Mouse (Mus musculus): ENCODE measurements around the gene Sh3rf3. TPM values are rescaled to one million over a fixed set of nuclear protein-coding genes. Genes with fewer than 3 reads are reported as not detected.

Sh3rf3 gene
- polyA plus RNA-seq, 1 experiment: 9.6 TPM

GRCm38 (mm10) chr10:59002361-59002760, 189.2 kb downstream of the Sh3rf3 start:
- H3K4me1 ChIP-seq (ENCODE audit: control insufficient read depth, insufficient read depth, low read length): no peaks in the 10 kb centered on the region
- no peak overlapping the region for H3K27ac ChIP-seq (ENCODE audit: insufficient read depth, low read length)
- H3K4me3 ChIP-seq (ENCODE audit: insufficient read depth, low read length): no peak overlapping the region
- TF ChIP-seq POLR2A (IDR thresholded peaks at IDR 0.05; ENCODE audit: low read depth, low read length) (no peak), CTCF (IDR thresholded peaks at IDR 0.05; ENCODE audit: borderline replicate concordance, insufficient read depth, low read length) (no peak)

DNA sequence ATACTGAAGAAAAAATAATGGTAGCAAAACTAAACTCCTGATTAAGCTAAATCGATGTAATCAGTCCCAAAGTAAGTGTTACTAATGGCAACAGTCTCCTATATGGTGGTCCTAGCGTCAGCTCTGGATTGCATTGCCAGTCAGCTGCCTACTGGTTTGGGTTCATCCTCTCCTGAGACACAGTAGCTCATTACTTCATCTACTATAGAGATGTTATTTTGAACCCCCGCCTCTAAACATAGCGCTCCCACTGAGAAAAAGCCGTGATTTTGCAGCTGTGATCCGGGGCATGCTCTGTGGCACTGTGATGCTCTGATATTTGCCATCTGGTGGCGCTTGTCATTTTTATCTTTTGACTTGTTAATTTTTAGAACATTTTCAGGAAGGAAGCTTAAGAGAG, 198.3 kb downstream of the Sh3rf3 start:
- TF ChIP-seq POLR2A (IDR thresholded peaks at IDR 0.05; ENCODE audit: low read depth, low read length) (no peak), CTCF (IDR thresholded peaks at IDR 0.05; ENCODE audit: borderline replicate concordance, insufficient read depth, low read length) (no peak)
- no peak overlapping the region for H3K27ac ChIP-seq (ENCODE audit: insufficient read depth, low read length)
- no peak overlapping the region for H3K4me3 ChIP-seq (ENCODE audit: insufficient read depth, low read length)
- H3K4me1 ChIP-seq (ENCODE audit: control insufficient read depth, insufficient read depth, low read length): no peaks in the 10 kb centered on the region

- TF ChIP-seq POLR2A (IDR thresholded peaks at IDR 0.05; ENCODE audit: low read depth, low read length): no peak
- Histone ChIP-seq H3K4me1 (ENCODE audit: control insufficient read depth, insufficient read depth, low read length) (no peaks in the 10 kb centered on the region), H3K4me3 (ENCODE audit: insufficient read depth, low read length) (no peak overlapping the region), H3K27ac (ENCODE audit: insufficient read depth, low read length) (no peak overlapping the region)
These were observed 200.5 kb downstream of the Sh3rf3 start for GRCm38 (mm10) chr10:59013618-59014017.

- no peak overlapping the region for H3K27ac ChIP-seq (ENCODE audit: insufficient read depth, low read length)
- H3K4me1 ChIP-seq (ENCODE audit: control insufficient read depth, insufficient read depth, low read length): no peaks in the 10 kb centered on the region
- TF ChIP-seq CTCF (IDR thresholded peaks at IDR 0.05; ENCODE audit: borderline replicate concordance, insufficient read depth, low read length) (no peak), POLR2A (IDR thresholded peaks at IDR 0.05; ENCODE audit: low read depth, low read length) (no peak)
- no peak overlapping the region for H3K4me3 ChIP-seq (ENCODE audit: insufficient read depth, low read length)
These were observed 206.3 kb downstream of the Sh3rf3 start for GRCm38 (mm10) chr10:59019302-59019973.

- TF ChIP-seq POLR2A (IDR thresholded peaks at IDR 0.05; ENCODE audit: low read depth, low read length): no peak
- peak; percentile 18; the same call in 1 of the 2 replicates for TF ChIP-seq CTCF (IDR thresholded peaks at IDR 0.05; ENCODE audit: borderline replicate concordance, insufficient read depth, low read length)
- Histone ChIP-seq H3K4me1 (ENCODE audit: control insufficient read depth, insufficient read depth, low read length) (no peaks in the 10 kb centered on the region), H3K4me3 (ENCODE audit: insufficient read depth, low read length) (no peak overlapping the region), H3K27ac (ENCODE audit: insufficient read depth, low read length) (no peak overlapping the region)
These were observed 237.3 kb downstream of the Sh3rf3 start for GRCm38 (mm10) chr10:59050434-59050833.

GRCm38 (mm10) chr10:59056294-59056693, 243.1 kb downstream of the Sh3rf3 start:
- Histone ChIP-seq H3K4me3 (ENCODE audit: insufficient read depth, low read length) (no peak overlapping the region), H3K27ac (ENCODE audit: insufficient read depth, low read length) (no peak overlapping the region), H3K4me1 (ENCODE audit: control insufficient read depth, insufficient read depth, low read length) (no peaks in the 10 kb centered on the region)
- TF ChIP-seq POLR2A (IDR thresholded peaks at IDR 0.05; ENCODE audit: low read depth, low read length) (no peak), CTCF (IDR thresholded peaks at IDR 0.05; ENCODE audit: borderline replicate concordance, insufficient read depth, low read length) (no peak)

- no peak for TF ChIP-seq POLR2A (IDR thresholded peaks at IDR 0.05; ENCODE audit: low read depth, low read length)
- no peak for TF ChIP-seq CTCF (IDR thresholded peaks at IDR 0.05; ENCODE audit: borderline replicate concordance, insufficient read depth, low read length)
- Histone ChIP-seq H3K4me3 (ENCODE audit: insufficient read depth, low read length) (no peak overlapping the region), H3K27ac (ENCODE audit: insufficient read depth, low read length) (no peak overlapping the region), H3K4me1 (ENCODE audit: control insufficient read depth, insufficient read depth, low read length) (no peaks in the 10 kb centered on the region)
These were observed 253.6 kb downstream of the Sh3rf3 start for GRCm38 (mm10) chr10:59066804-59067203.

GRCm38 (mm10) chr10:59072827-59073226, 259.7 kb downstream of the Sh3rf3 start:
- H3K4me1 ChIP-seq (ENCODE audit: control insufficient read depth, insufficient read depth, low read length): peaks cover 11% of the 10 kb centered on the region
- no peak overlapping the region for H3K27ac ChIP-seq (ENCODE audit: insufficient read depth, low read length)
- TF ChIP-seq POLR2A (IDR thresholded peaks at IDR 0.05; ENCODE audit: low read depth, low read length): no peak
- TF ChIP-seq CTCF (IDR thresholded peaks at IDR 0.05; ENCODE audit: borderline replicate concordance, insufficient read depth, low read length): no peak
- H3K4me3 ChIP-seq (ENCODE audit: insufficient read depth, low read length): no peak overlapping the region

- TF ChIP-seq POLR2A (IDR thresholded peaks at IDR 0.05; ENCODE audit: low read depth, low read length): no peak
- Histone ChIP-seq H3K27ac (ENCODE audit: insufficient read depth, low read length) (no peak overlapping the region), H3K4me3 (ENCODE audit: insufficient read depth, low read length) (no peak overlapping the region), H3K4me1 (ENCODE audit: control insufficient read depth, insufficient read depth, low read length) (peaks cover 14% of the 10 kb centered on the region)
These were observed 263.5 kb downstream of the Sh3rf3 start for GRCm38 (mm10) chr10:59076681-59077080.

- no peak overlapping the region; the same call in 1 of the 2 replicates for H3K27ac ChIP-seq (ENCODE audit: insufficient read depth, low read length)
- no peak overlapping the region for H3K4me3 ChIP-seq (ENCODE audit: insufficient read depth, low read length)
- no peak for TF ChIP-seq CTCF (IDR thresholded peaks at IDR 0.05; ENCODE audit: borderline replicate concordance, insufficient read depth, low read length)
- TF ChIP-seq POLR2A (IDR thresholded peaks at IDR 0.05; ENCODE audit: low read depth, low read length): no peak
- H3K4me1 ChIP-seq (ENCODE audit: control insufficient read depth, insufficient read depth, low read length): peaks cover 14% of the 10 kb centered on the region
These were observed 264.8 kb downstream of the Sh3rf3 start for GRCm38 (mm10) chr10:59077909-59078308.
